Mouse (Mus musculus): ENCODE results near the gene Cc2d2b.

DNA sequence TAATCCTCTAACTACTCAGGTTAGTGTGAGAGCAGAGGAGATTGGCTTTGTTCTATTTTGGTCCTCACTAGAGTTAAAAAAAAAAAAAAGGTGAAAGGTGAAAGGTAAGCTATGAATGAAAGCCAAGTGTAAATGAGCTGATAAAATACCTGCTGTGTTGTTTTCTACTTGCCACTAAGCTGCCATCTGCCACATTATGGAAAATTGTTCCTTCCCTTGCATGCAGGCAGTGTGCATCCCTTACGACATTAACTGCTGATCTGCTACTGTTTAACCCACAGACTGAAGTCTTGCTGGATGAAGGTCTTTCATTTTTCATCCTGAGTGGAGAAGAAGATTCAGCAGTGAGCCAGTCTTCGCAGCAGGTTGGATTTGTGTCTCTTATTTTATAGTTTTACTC lies 11.5 kb downstream of the Cc2d2b start:
- TF ChIP-seq CTCF (IDR thresholded peaks at IDR 0.05; ENCODE audit: control insufficient read depth, insufficient read depth, insufficient read length) (no peak), MYOD1 (IDR thresholded peaks at IDR 0.05; ENCODE audit: control insufficient read depth, insufficient read length, low read depth) (no peak)
